ENCODE assay signal across 8 mouse cellular contexts in genomic region chr13:51594656-51595311, GRCm38 (mm10). TPM values are rescaled to one million over a fixed set of nuclear protein-coding genes. Genes with fewer than 3 reads are reported as not detected.
DNase-seq lines count a peak whose midpoint lies in the region; ATAC-seq and TF ChIP-seq lines count a peak whose summit lies in the region.

No protein-coding gene starts in this region.

- DNase-seq in cerebellum, adult 2 months, result no peak
- no peak for DNase-seq in cerebellum, adult 9-11 months
- peak; percentile 17 for DNase-seq in CD4-positive helper T cell, adult 2 months (ENCODE audit: low read depth, low spot score)
- peak; percentile 66 for DNase-seq in forebrain, embryonic 11.5 days (ENCODE audit: low spot score)
- DNase-seq in layer of hippocampus, adult 2 months (ENCODE audit: low spot score in 2 of 2), result peak; percentile 18 to 42
- no peak for DNase-seq in cerebellum, postnatal 36 days

- H3K4me3 ChIP-seq in cerebellum, adult 2 months (replicated peaks; ENCODE audit: insufficient read depth, low read depth, low read length), result peak overlapping the region; percentile 0
- H3K4me3 ChIP-seq in forebrain, embryonic 11.5 days (ENCODE audit: low read depth, low read length), result peak overlapping the region; percentile 45
- H3K4me3 ChIP-seq in layer of hippocampus, adult 2 months, result peak overlapping the region; percentile 55
- H3K4me3 ChIP-seq in midbrain, embryonic 13.5 days (replicated peaks), result peak overlapping the region; percentile 48

- no peak for TF ChIP-seq POLR2A in cerebellum, adult 2 months (IDR thresholded peaks at IDR 0.05; ENCODE audit: borderline replicate concordance, insufficient read depth, low read length)

- H3K36me3 ChIP-seq in forebrain, embryonic 11.5 days (ENCODE audit: control insufficient read depth, insufficient read depth, low read length), result no peaks in the 10 kb centered on the region
- H3K36me3 ChIP-seq in midbrain, embryonic 13.5 days, result no peaks in the 10 kb centered on the region

- ATAC-seq in forebrain, embryonic 11.5 days (replicated peaks; ENCODE audit: low FRiP score), result peak; percentile 60
- peak; percentile 72 for ATAC-seq in midbrain, embryonic 13.5 days
- no peak for ATAC-seq in erythroid progenitor cell, adult 5-6 weeks (replicated peaks; ENCODE audit: low FRiP score, poor library complexity, severe bottlenecking)

- no peaks in the 10 kb centered on the region; the same call in 1 of the 2 replicates for H3K27me3 ChIP-seq in cerebellum, adult 2 months (ENCODE audit: control insufficient read depth, insufficient read depth, low read length)
- no peaks in the 10 kb centered on the region; the same call in 1 of the 2 replicates for H3K27me3 ChIP-seq in forebrain, embryonic 11.5 days (ENCODE audit: control insufficient read depth, insufficient read depth, low read length)
- peaks cover 20% of the 10 kb centered on the region for H3K27me3 ChIP-seq in midbrain, embryonic 13.5 days

- TF ChIP-seq CTCF in cerebellum, adult 2 months (IDR thresholded peaks at IDR 0.05; ENCODE audit: borderline replicate concordance, insufficient read depth, low read depth, low read length), result no peak
- TF ChIP-seq CTCF in layer of hippocampus, adult 2 months (conservative IDR thresholded peaks at IDR 0.05), result no peak

- peaks cover 4% of the 10 kb centered on the region for H3K4me1 ChIP-seq in cerebellum, adult 2 months (ENCODE audit: control insufficient read depth, insufficient read depth, low read length)
- H3K4me1 ChIP-seq in forebrain, embryonic 11.5 days (replicated peaks; ENCODE audit: control insufficient read depth, insufficient read depth, low read length), result no peaks in the 10 kb centered on the region
- H3K4me1 ChIP-seq in midbrain, embryonic 13.5 days (replicated peaks), result peaks cover 15% of the 10 kb centered on the region

- H3K27ac ChIP-seq in cerebellum, adult 2 months (ENCODE audit: insufficient read depth, low read length), result no peak overlapping the region
- no peak overlapping the region for H3K27ac ChIP-seq in forebrain, embryonic 11.5 days (ENCODE audit: low read depth, low read length)
- H3K27ac ChIP-seq in layer of hippocampus, adult 2 months, result peak overlapping the region; percentile 80
- H3K27ac ChIP-seq in midbrain, embryonic 13.5 days, result no peak overlapping the region

- 1% methylated on average over 36 of the region's 36 CpGs for WGBS in cerebellum, adult 2 months
- WGBS in forebrain, embryonic 11.5 days, result 1% methylated on average over 36 of the region's 36 CpGs
- WGBS in midbrain, embryonic 13.5 days, result under 1% methylated on average over 36 of the region's 36 CpGs

- H3K4me2 ChIP-seq in forebrain, embryonic 11.5 days (ENCODE audit: low read depth, low read length, severe bottlenecking), result peak overlapping the region; percentile 95
- H3K4me2 ChIP-seq in midbrain, embryonic 13.5 days (replicated peaks), result peak overlapping the region; percentile 94

- no peaks in the 10 kb centered on the region for H3K9me3 ChIP-seq in forebrain, embryonic 11.5 days (ENCODE audit: control insufficient read depth, low read length)
- peaks cover 5% of the 10 kb centered on the region; the same call in 1 of the 2 replicates for H3K9me3 ChIP-seq in midbrain, embryonic 13.5 days

- peak overlapping the region; percentile 51 for H3K9ac ChIP-seq in forebrain, embryonic 11.5 days (ENCODE audit: low read length)
- peak overlapping the region; percentile 57 for H3K9ac ChIP-seq in midbrain, embryonic 13.5 days (replicated peaks)

RNA-seq across cellular contexts. Expression of gene Shc3, which starts 25.6 kb away (rescaled TPM):
- 20.8 and 22.7 TPM in 2 replicates for polyA plus RNA-seq in cerebellum, adult 2 months (2012; rRNA removed)
- polyA plus RNA-seq in forebrain, embryonic 11.5 days (2014; fragmentation: Nextera tagmentation; extraction: Ambion mirVana), result 8.3 and 10.7 TPM in 2 replicates
- 100 to 1,000 TPM; 120 to 127 TPM for total RNA-seq in layer of hippocampus, adult 2 months (2021)
- polyA plus RNA-seq in midbrain, embryonic 13.5 days (2015; fragmentation: Nextera tagmentation; extraction: Ambion mirVana), result 3.2 and 4.1 TPM in 2 replicates
- not detected in 2 replicates for total RNA-seq in erythroid progenitor cell, adult 5-6 weeks (2015; ENCODE audit: low replicate concordance)
- total RNA-seq in erythroid progenitor cell, adult 5-6 weeks (2017; ENCODE audit: low replicate concordance), result not detected in 2 replicates

RNA-seq across cellular contexts. Expression of gene Cks2, which starts 50.2 kb away (rescaled TPM):
- polyA plus RNA-seq in cerebellum, adult 2 months (2012; rRNA removed), result 4.2 and 5.5 TPM in 2 replicates
- 415 and 452 TPM in 2 replicates for polyA plus RNA-seq in forebrain, embryonic 11.5 days (2014; fragmentation: Nextera tagmentation; extraction: Ambion mirVana)
- total RNA-seq in layer of hippocampus, adult 2 months (2021), result 1 to 10 TPM; 1.9 to 2.8 TPM
- 131 and 134 TPM in 2 replicates for polyA plus RNA-seq in midbrain, embryonic 13.5 days (2015; fragmentation: Nextera tagmentation; extraction: Ambion mirVana)
- 498 and 632 TPM in 2 replicates for total RNA-seq in erythroid progenitor cell, adult 5-6 weeks (2015; ENCODE audit: low replicate concordance)
- 273 and 310 TPM in 2 replicates for total RNA-seq in erythroid progenitor cell, adult 5-6 weeks (2017; ENCODE audit: low replicate concordance)

RNA-seq across cellular contexts. Expression of gene Secisbp2, which starts 56.7 kb away (rescaled TPM):
- 27.6 and 29.8 TPM in 2 replicates for polyA plus RNA-seq in cerebellum, adult 2 months (2012; rRNA removed)
- polyA plus RNA-seq in forebrain, embryonic 11.5 days (2014; fragmentation: Nextera tagmentation; extraction: Ambion mirVana), result 26.0 and 26.6 TPM in 2 replicates
- 10 to 100 TPM; 22.5 to 22.9 TPM for total RNA-seq in layer of hippocampus, adult 2 months (2021)
- polyA plus RNA-seq in midbrain, embryonic 13.5 days (2015; fragmentation: Nextera tagmentation; extraction: Ambion mirVana), result 35.3 and 41.1 TPM in 2 replicates
- 24.1 and 28.9 TPM in 2 replicates for total RNA-seq in erythroid progenitor cell, adult 5-6 weeks (2015; ENCODE audit: low replicate concordance)
- total RNA-seq in erythroid progenitor cell, adult 5-6 weeks (2017; ENCODE audit: low replicate concordance), result 27.6 and 31.5 TPM in 2 replicates

Comparison
In these comparisons a context has a peak if more than half of its experiments do, and no peak if none do; other contexts are left out.
1. DNase-seq: peak in CD4-positive helper T cell, adult 2 months (single experiment), forebrain, embryonic 11.5 days (single experiment) and layer of hippocampus, adult 2 months (2 of 2); none in cerebellum, adult 2 months (0 of 2), cerebellum, adult 9-11 months (single experiment) and cerebellum, postnatal 36 days (0 of 2).
2. H3K4me3 ChIP-seq: peak in every context shown above with its lines; median percentile 55 in layer of hippocampus, adult 2 months; 48 in midbrain, embryonic 13.5 days; 45 in forebrain, embryonic 11.5 days; 0 in cerebellum, adult 2 months.
3. RNA of gene Cks2, which starts 50.2 kb away (polyA plus RNA-seq): 415 to 452 TPM in forebrain, embryonic 11.5 days and 131 to 134 TPM in midbrain, embryonic 13.5 days; 4.2 to 5.5 TPM in cerebellum, adult 2 months; every median in the first group is over 10 times any median in the second.